Mouse (Mus musculus) intestine, postnatal 0 days (tissue): ENCODE measurements at regions not wholly inside any gene's neighbourhood (a gene's known extent, or its start where the extent isn't known, plus 50 kb on each side); places are given as distances from the start of the nearest gene placed in this dataset.

Experiments used
- ATAC-seq: fragments of 200-750 bp; cut with Nextera tagmentation; 2 replicates; pipeline ENCODE4 v1.8.0; 2017; ENCODE audit warnings: mild to moderate bottlenecking, moderate TSS enrichment, moderate library complexity
- H3K27ac ChIP-seq: fragments of 300-500 bp; sonication (generic); 2 replicates; pipeline ENCODE4 v1.5.1; 2014; ENCODE audit warnings: mild to moderate bottlenecking, low read depth, low read length, moderate library complexity
- H3K27me3 ChIP-seq: fragments of 300-500 bp; sonication (generic); replicated peaks from 2 replicates; pipeline ENCODE4 v1.6.1; 2014; ENCODE audit warnings: low read length, mixed read lengths; ENCODE audit not compliant: control insufficient read depth, insufficient read depth
- H3K36me3 ChIP-seq: fragments of 300-500 bp; sonication (generic); 2 replicates; pipeline ENCODE4 v1.6.1; 2014; ENCODE audit warnings: mild to moderate bottlenecking, moderate library complexity; ENCODE audit not compliant: control insufficient read depth, insufficient read depth
- H3K4me1 ChIP-seq: fragments of 300-500 bp; sonication (generic); replicated peaks from 2 replicates; pipeline ENCODE4 v1.6.1; 2014; ENCODE audit warnings: antibody characterized with exemption, low read length, mixed read lengths; ENCODE audit not compliant: control insufficient read depth, insufficient read depth
- H3K4me2 ChIP-seq: fragments of 300-500 bp; sonication (generic); replicated peaks from 2 replicates; pipeline ENCODE4 v1.6.1; 2014; ENCODE audit warnings: low read depth, mild to moderate bottlenecking, moderate library complexity
- H3K4me3 ChIP-seq: fragments of 300-500 bp; sonication (generic); 2 replicates; pipeline ENCODE4 v1.5.1; 2014; ENCODE audit warnings: low read depth, low read length
- H3K9ac ChIP-seq: fragments of 300-500 bp; sonication (generic); 2 replicates; pipeline ENCODE4 v1.6.1; 2014; ENCODE audit warnings: mild to moderate bottlenecking, low read depth, low read length
- H3K9me3 ChIP-seq: fragments of 300-500 bp; sonication (generic); 2 replicates; pipeline ENCODE4 v1.6.1; 2016; ENCODE audit warnings: mixed run types; ENCODE audit not compliant: control insufficient read depth
- CTCF ChIP-seq: sonication (generic); IDR thresholded peaks from 2 replicates; pipeline ENCODE4 v1.5.1; 2016; ENCODE audit warnings: low read depth, mild to moderate bottlenecking, control low read depth, antibody characterized with exemption, moderate library complexity
- WGBS: fragments of 180-500 bp; shearing (Covaris S2); extraction: QIAGEN DNeasy Blood & Tissue Kit; methylation state at CpG from one replicate; pipeline ENCODE4 v1.1.7; 2014; 5-methylcytosine and 5-hydroxymethylcytosine counted together

DNA sequence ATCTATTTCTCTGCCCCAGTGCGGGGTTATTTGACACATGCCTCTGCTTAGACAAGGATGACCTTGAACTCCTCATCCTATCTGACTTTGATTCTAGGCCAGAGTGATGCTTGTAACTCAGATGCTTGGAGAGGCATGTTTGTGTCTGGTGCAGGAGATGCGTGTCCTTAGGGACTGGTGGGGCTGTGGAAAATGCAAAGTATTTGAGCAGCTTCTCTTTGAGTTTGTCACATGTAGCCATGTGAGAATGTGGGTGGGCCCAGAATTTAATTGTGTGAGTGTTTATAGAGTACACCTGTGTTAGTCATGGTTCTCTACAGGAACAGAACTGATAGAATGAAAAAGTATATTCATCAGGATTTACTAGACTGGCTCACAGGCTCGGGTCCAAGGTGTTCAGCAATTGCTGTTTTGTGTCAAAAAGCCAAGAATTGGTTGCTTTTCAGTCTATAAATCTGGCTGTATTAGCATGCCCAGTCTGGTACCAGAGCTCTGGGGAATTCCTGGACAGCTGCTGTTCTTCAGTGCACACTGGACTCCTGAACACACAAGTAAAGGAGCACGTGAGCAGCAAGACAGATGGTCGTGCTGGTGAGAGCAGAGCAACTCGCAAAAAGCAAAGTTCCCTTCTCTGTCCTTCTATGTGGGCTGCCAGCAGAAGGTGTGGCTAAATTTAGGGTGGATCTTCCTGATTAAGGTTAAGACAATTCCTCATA, 54.5 kb upstream of the Ube2e1 start:
- WGBS: 69% methylated on average over 6 of the region's 6 CpGs
- ATAC-seq: no peak

More for the DNA sequence above, 54.5 kb upstream of the Ube2e1 start:
- no peaks in the 10 kb centered on the region for H3K36me3 ChIP-seq
- H3K4me3 ChIP-seq: no peak overlapping the region
- H3K4me2 ChIP-seq: no peak overlapping the region
- H3K27me3 ChIP-seq: no peaks in the 10 kb centered on the region
- H3K9ac ChIP-seq: no peak overlapping the region
- TF ChIP-seq CTCF: no peak
- no peaks in the 10 kb centered on the region for H3K9me3 ChIP-seq
- H3K4me1 ChIP-seq: no peaks in the 10 kb centered on the region
- H3K27ac ChIP-seq: no peak overlapping the region
